Mouse (Mus musculus): ENCODE results near the gene Aasdh. TPM values are rescaled to one million over a fixed set of nuclear protein-coding genes. Genes with fewer than 3 reads are reported as not detected.

The Aasdh gene
- total and polyA plus RNA-seq, 2 experiments from 2014 or later = 10.1 to 11.0 TPM

- no peak overlapping the region for H3K9ac ChIP-seq (replicated peaks; ENCODE audit: low read length, poor library complexity, severe bottlenecking)
- no peaks in the 10 kb centered on the region for H3K27me3 ChIP-seq (ENCODE audit: insufficient read depth, low read length)
- no peak overlapping the region for H3K27ac ChIP-seq (ENCODE audit: low read depth, low read length)
- no peaks in the 10 kb centered on the region for H3K36me3 ChIP-seq (ENCODE audit: insufficient read depth, low read length)
- no peak for TF ChIP-seq CTCF (IDR thresholded peaks at IDR 0.05)
- H3K4me1 ChIP-seq (ENCODE audit: insufficient read depth, low read length) = no peaks in the 10 kb centered on the region
- H3K4me3 ChIP-seq (ENCODE audit: low read depth, low read length) = no peak overlapping the region
- ATAC-seq (ENCODE audit: low FRiP score) (no peak), DNase-seq (ENCODE audit: low spot score) (no peak)
- no peaks in the 10 kb centered on the region for H3K9me3 ChIP-seq (ENCODE audit: low read length)
- WGBS = 93% methylated on average over 4 of the region's 4 CpGs
- H3K4me2 ChIP-seq (ENCODE audit: low read depth, low read length, poor library complexity, severe bottlenecking) = no peak overlapping the region
These were observed 36.7 kb upstream of the Aasdh start for GRCm38 (mm10) chr5:76941975-76942374.

- Histone ChIP-seq H3K27ac (ENCODE audit: low read depth, low read length) (no peak overlapping the region), H3K9ac (replicated peaks; ENCODE audit: low read length, poor library complexity, severe bottlenecking) (no peak overlapping the region), H3K4me3 (ENCODE audit: low read depth, low read length) (no peak overlapping the region), H3K4me2 (ENCODE audit: low read depth, low read length, poor library complexity, severe bottlenecking) (no peak overlapping the region), H3K27me3 (ENCODE audit: insufficient read depth, low read length) (no peaks in the 10 kb centered on the region), H3K36me3 (ENCODE audit: insufficient read depth, low read length) (no peaks in the 10 kb centered on the region), H3K4me1 (ENCODE audit: insufficient read depth, low read length) (no peaks in the 10 kb centered on the region), H3K9me3 (ENCODE audit: low read length) (no peaks in the 10 kb centered on the region)
- ATAC-seq (ENCODE audit: low FRiP score) = no peak
- no peak for DNase-seq (ENCODE audit: low spot score)
- TF ChIP-seq CTCF (IDR thresholded peaks at IDR 0.05) = no peak
- 97% methylated on average over 8 of the region's 8 CpGs for WGBS
These were observed 34.4 kb upstream of the Aasdh start for GRCm38 (mm10) chr5:76939717-76940116.

- no peak for TF ChIP-seq CTCF (IDR thresholded peaks at IDR 0.05)
These were observed 24.0 kb upstream of the Aasdh start for GRCm38 (mm10) chr5:76929180-76929877.

GRCm38 (mm10) chr5:76928124-76928832 is 23.0 kb upstream of the Aasdh start:
- Histone ChIP-seq H3K27ac (ENCODE audit: low read depth, low read length) (no peak overlapping the region), H3K9me3 (ENCODE audit: low read length) (no peaks in the 10 kb centered on the region)
- 86% methylated on average over 16 of the region's 16 CpGs for WGBS

More at GRCm38 (mm10) chr5:76929180-76929877, 24.0 kb upstream of the Aasdh start:
- H3K4me3 ChIP-seq (ENCODE audit: low read depth, low read length) = no peak overlapping the region
- H3K4me1 ChIP-seq (ENCODE audit: insufficient read depth, low read length) = no peaks in the 10 kb centered on the region
- peaks cover 10% of the 10 kb centered on the region; the same call in 1 of the 2 replicates for H3K36me3 ChIP-seq (ENCODE audit: insufficient read depth, low read length)
- WGBS = 88% methylated on average over 7 of the region's 7 CpGs
- no peak overlapping the region for H3K4me2 ChIP-seq (ENCODE audit: low read depth, low read length, poor library complexity, severe bottlenecking)
- H3K27me3 ChIP-seq (ENCODE audit: insufficient read depth, low read length) = no peaks in the 10 kb centered on the region
- no peak for ATAC-seq (ENCODE audit: low FRiP score)
- no peak overlapping the region for H3K27ac ChIP-seq (ENCODE audit: low read depth, low read length)
- H3K9ac ChIP-seq (replicated peaks; ENCODE audit: low read length, poor library complexity, severe bottlenecking) = no peak overlapping the region
- DNase-seq (ENCODE audit: low spot score) = no peak
- H3K9me3 ChIP-seq (ENCODE audit: low read length) = no peaks in the 10 kb centered on the region

GRCm38 (mm10) chr5:76924296-76924695 is 19.0 kb upstream of the Aasdh start:
- H3K4me2 ChIP-seq (ENCODE audit: low read depth, low read length, poor library complexity, severe bottlenecking) = no peak overlapping the region

More at GRCm38 (mm10) chr5:76928124-76928832, 23.0 kb upstream of the Aasdh start:
- Histone ChIP-seq H3K9ac (replicated peaks; ENCODE audit: low read length, poor library complexity, severe bottlenecking) (no peak overlapping the region), H3K4me2 (ENCODE audit: low read depth, low read length, poor library complexity, severe bottlenecking) (no peak overlapping the region; the same call in 1 of the 2 replicates), H3K4me3 (ENCODE audit: low read depth, low read length) (no peak overlapping the region), H3K27me3 (ENCODE audit: insufficient read depth, low read length) (no peaks in the 10 kb centered on the region), H3K36me3 (ENCODE audit: insufficient read depth, low read length) (peaks cover 10% of the 10 kb centered on the region; the same call in 1 of the 2 replicates), H3K4me1 (ENCODE audit: insufficient read depth, low read length) (no peaks in the 10 kb centered on the region)
- TF ChIP-seq CTCF (IDR thresholded peaks at IDR 0.05) = no peak
- ATAC-seq (ENCODE audit: low FRiP score) (no peak), DNase-seq (ENCODE audit: low spot score) (peak; percentile 64)

GRCm38 (mm10) chr5:76923428-76923827 is 18.1 kb upstream of the Aasdh start:
- Histone ChIP-seq H3K9ac (replicated peaks; ENCODE audit: low read length, poor library complexity, severe bottlenecking) (no peak overlapping the region), H3K4me3 (ENCODE audit: low read depth, low read length) (no peak overlapping the region), H3K27me3 (ENCODE audit: insufficient read depth, low read length) (no peaks in the 10 kb centered on the region), H3K9me3 (ENCODE audit: low read length) (no peaks in the 10 kb centered on the region), H3K36me3 (ENCODE audit: insufficient read depth, low read length) (peaks cover 22% of the 10 kb centered on the region; the same call in 1 of the 2 replicates), H3K27ac (ENCODE audit: low read depth, low read length) (no peak overlapping the region), H3K4me2 (ENCODE audit: low read depth, low read length, poor library complexity, severe bottlenecking) (no peak overlapping the region), H3K4me1 (ENCODE audit: insufficient read depth, low read length) (no peaks in the 10 kb centered on the region)
- TF ChIP-seq CTCF (IDR thresholded peaks at IDR 0.05) = no peak
- WGBS = 83% methylated on average over 13 of the region's 13 CpGs
- ATAC-seq (ENCODE audit: low FRiP score) (no peak), DNase-seq (ENCODE audit: low spot score) (peak; percentile 74)

More at GRCm38 (mm10) chr5:76924296-76924695, 19.0 kb upstream of the Aasdh start:
- Histone ChIP-seq H3K4me1 (ENCODE audit: insufficient read depth, low read length) (no peaks in the 10 kb centered on the region), H3K27ac (ENCODE audit: low read depth, low read length) (no peak overlapping the region), H3K36me3 (ENCODE audit: insufficient read depth, low read length) (peaks cover 18% of the 10 kb centered on the region; the same call in 1 of the 2 replicates), H3K9ac (replicated peaks; ENCODE audit: low read length, poor library complexity, severe bottlenecking) (no peak overlapping the region), H3K27me3 (ENCODE audit: insufficient read depth, low read length) (no peaks in the 10 kb centered on the region), H3K4me3 (ENCODE audit: low read depth, low read length) (no peak overlapping the region), H3K9me3 (ENCODE audit: low read length) (no peaks in the 10 kb centered on the region)
- no peak for ATAC-seq (ENCODE audit: low FRiP score)
- WGBS = 59% methylated on average over 1 of the region's 1 CpGs
- TF ChIP-seq CTCF (IDR thresholded peaks at IDR 0.05) = no peak
- no peak for DNase-seq (ENCODE audit: low spot score)

All from midbrain, postnatal 0 days (tissue).